In genomic region chr2:148861693-148862092, GRCm38 (mm10) we compare ENCODE assay signal across 38 mouse cellular contexts. TPM values are rescaled to one million over a fixed set of nuclear protein-coding genes. Genes with fewer than 3 reads are reported as not detected.
DNase-seq lines count a peak whose midpoint lies in the region; ATAC-seq and TF ChIP-seq lines count a peak whose summit lies in the region.
"Had no signal": no experiment of that assay in that cellular context is flagged by ENCODE, and none has a peak within 500 bp of the region (broad histone marks: within the 10 kb centered on the region; RNA-seq: fewer than 3 reads in every experiment).

No protein-coding gene starts in this region.

- DNase-seq in frontal cortex, postnatal 36 days (ENCODE audit: low spot score in 2 of 2) = no peak
- DNase-seq in heart, adult 2 months = no peak
- peak; percentile 25 for DNase-seq in layer of hippocampus, adult 11-12 months (ENCODE audit: low spot score)
- no peak for DNase-seq in layer of hippocampus, postnatal 25 days (ENCODE audit: extremely low spot score in 1 of 2, low spot score in 1 of 2)
- DNase-seq in midbrain, postnatal 0 days (ENCODE audit: low spot score) = peak; percentile 42
- DNase-seq: adrenal gland, postnatal 10 days; cerebellum, adult 9-10 months; gastrocnemius, postnatal 36 days; kidney, adult 18-20 months; kidney, postnatal 36 days; midbrain, embryonic 14.5 days; right cerebral cortex, postnatal 25 days; spleen, adult 18-20 months; thymus, postnatal 25 days had no signal

- H3K9me3 ChIP-seq in heart, embryonic 11.5 days (replicated peaks; ENCODE audit: control insufficient read depth, low read length) = no peaks in the 10 kb centered on the region
- no peaks in the 10 kb centered on the region for H3K9me3 ChIP-seq in midbrain, postnatal 0 days (ENCODE audit: low read length)
- no peaks in the 10 kb centered on the region for H3K9me3 ChIP-seq in midbrain, embryonic 15.5 days
- H3K9me3 ChIP-seq: embryonic facial prominence, embryonic 13.5 days; forebrain, embryonic 10.5 days; forebrain, embryonic 15.5 days; heart, embryonic 13.5 days; hindbrain, embryonic 15.5 days; limb, embryonic 13.5 days; lung, embryonic 15.5 days had no signal

- no peak overlapping the region for H3K4me3 ChIP-seq in heart, adult 2 months
- no peak overlapping the region for H3K4me3 ChIP-seq in heart, embryonic 11.5 days (ENCODE audit: low read depth, low read length)
- H3K4me3 ChIP-seq in midbrain, postnatal 0 days (ENCODE audit: low read depth, low read length) = no peak overlapping the region
- no peak overlapping the region for H3K4me3 ChIP-seq in midbrain, embryonic 15.5 days
- H3K4me3 ChIP-seq: embryonic facial prominence, embryonic 13.5 days; forebrain, embryonic 10.5 days; forebrain, embryonic 15.5 days; heart, embryonic 13.5 days; hindbrain, embryonic 15.5 days; limb, embryonic 13.5 days; lung, embryonic 15.5 days had no signal

- peak overlapping the region; percentile 74 for H3K27ac ChIP-seq in heart, adult 2 months
- H3K27ac ChIP-seq in heart, embryonic 11.5 days (ENCODE audit: low read depth, low read length) = no peak overlapping the region
- no peak overlapping the region for H3K27ac ChIP-seq in midbrain, postnatal 0 days (ENCODE audit: low read depth, low read length)
- H3K27ac ChIP-seq in midbrain, embryonic 15.5 days = no peak overlapping the region
- H3K27ac ChIP-seq: embryonic facial prominence, embryonic 13.5 days; forebrain, embryonic 10.5 days; forebrain, embryonic 15.5 days; heart, embryonic 13.5 days; hindbrain, embryonic 15.5 days; limb, embryonic 13.5 days; lung, embryonic 15.5 days had no signal

- TF ChIP-seq CTCF in heart, adult 2 months (IDR thresholded peaks at IDR 0.05) = peak; percentile 18; the same call in 1 of the 2 replicates
- TF ChIP-seq CTCF in midbrain, postnatal 0 days (IDR thresholded peaks at IDR 0.05) = no peak

- intact Hi-C loops in heart, adult 2 months (cut with DNase I) = no loop called here

- ATAC-seq in frontal cortex, adult (ENCODE audit: low TSS enrichment) = peak; percentile 38; the same call in 1 of the 2 replicates
- ATAC-seq in heart, embryonic 11.5 days (replicated peaks; ENCODE audit: insufficient number of reproducible peaks, low FRiP score, low TSS enrichment) = no peak
- ATAC-seq in midbrain, postnatal 0 days (ENCODE audit: low FRiP score) = no peak
- no peak for ATAC-seq in midbrain, embryonic 15.5 days (replicated peaks)
- ATAC-seq: forebrain, embryonic 15.5 days had no signal

- H3K36me3 ChIP-seq in heart, adult 2 months (ENCODE audit: control insufficient read depth, insufficient read depth, low read length) = peaks cover 11% of the 10 kb centered on the region
- H3K36me3 ChIP-seq in heart, embryonic 11.5 days (ENCODE audit: control insufficient read depth, insufficient read depth, low read length) = no peaks in the 10 kb centered on the region
- H3K36me3 ChIP-seq in midbrain, postnatal 0 days (ENCODE audit: insufficient read depth, low read length) = no peaks in the 10 kb centered on the region
- H3K36me3 ChIP-seq in midbrain, embryonic 15.5 days (replicated peaks) = no peaks in the 10 kb centered on the region
- H3K36me3 ChIP-seq: embryonic facial prominence, embryonic 13.5 days; forebrain, embryonic 10.5 days; forebrain, embryonic 15.5 days; heart, embryonic 13.5 days; hindbrain, embryonic 15.5 days; limb, embryonic 13.5 days; lung, embryonic 15.5 days had no signal

- H3K79me2 ChIP-seq in heart, adult 2 months (replicated peaks; ENCODE audit: control insufficient read depth, insufficient read depth, low read length) = no peaks in the 10 kb centered on the region

- H3K4me1 ChIP-seq in heart, adult 2 months (ENCODE audit: control insufficient read depth, insufficient read depth, low read length) = peaks cover 12% of the 10 kb centered on the region
- peaks cover 8% of the 10 kb centered on the region for H3K4me1 ChIP-seq in heart, embryonic 11.5 days (ENCODE audit: control insufficient read depth, insufficient read depth, low read length)
- H3K4me1 ChIP-seq in midbrain, postnatal 0 days (ENCODE audit: insufficient read depth, low read length) = no peaks in the 10 kb centered on the region
- no peaks in the 10 kb centered on the region for H3K4me1 ChIP-seq in midbrain, embryonic 15.5 days
- H3K4me1 ChIP-seq: embryonic facial prominence, embryonic 13.5 days; forebrain, embryonic 15.5 days; hindbrain, embryonic 15.5 days; limb, embryonic 13.5 days had no signal

- no peak overlapping the region for H3K9ac ChIP-seq in heart, adult 2 months (ENCODE audit: low read depth, low read length)
- no peak overlapping the region for H3K9ac ChIP-seq in heart, embryonic 11.5 days (ENCODE audit: low read depth, low read length)
- no peak overlapping the region for H3K9ac ChIP-seq in midbrain, postnatal 0 days (replicated peaks; ENCODE audit: low read length, poor library complexity, severe bottlenecking)
- no peak overlapping the region for H3K9ac ChIP-seq in midbrain, embryonic 15.5 days
- H3K9ac ChIP-seq: embryonic facial prominence, embryonic 13.5 days; forebrain, embryonic 15.5 days; heart, embryonic 13.5 days; hindbrain, embryonic 15.5 days; limb, embryonic 13.5 days; lung, embryonic 15.5 days had no signal

- no peak overlapping the region for H3K4me2 ChIP-seq in heart, embryonic 11.5 days
- no peak overlapping the region for H3K4me2 ChIP-seq in midbrain, postnatal 0 days (ENCODE audit: low read depth, low read length, poor library complexity, severe bottlenecking)
- H3K4me2 ChIP-seq in midbrain, embryonic 15.5 days = no peak overlapping the region
- H3K4me2 ChIP-seq: embryonic facial prominence, embryonic 13.5 days; forebrain, embryonic 15.5 days; heart, embryonic 13.5 days; hindbrain, embryonic 15.5 days; limb, embryonic 13.5 days; liver, embryonic 11.5 days; lung, embryonic 15.5 days had no signal

- no peak for TF ChIP-seq POLR2A in heart, adult 2 months (IDR thresholded peaks at IDR 0.05; ENCODE audit: insufficient read depth, low read depth, low read length)

- H3K27me3 ChIP-seq in heart, adult 2 months (ENCODE audit: control insufficient read depth, insufficient read depth, low read length) = no peaks in the 10 kb centered on the region
- H3K27me3 ChIP-seq in heart, embryonic 11.5 days (ENCODE audit: control insufficient read depth, insufficient read depth, low read length) = no peaks in the 10 kb centered on the region
- no peaks in the 10 kb centered on the region for H3K27me3 ChIP-seq in midbrain, postnatal 0 days (ENCODE audit: insufficient read depth, low read length)
- H3K27me3 ChIP-seq in midbrain, embryonic 15.5 days (replicated peaks) = no peaks in the 10 kb centered on the region
- H3K27me3 ChIP-seq: CH12.LX; embryonic facial prominence, embryonic 13.5 days; forebrain, embryonic 15.5 days; heart, embryonic 13.5 days; hindbrain, embryonic 15.5 days; limb, embryonic 13.5 days; lung, embryonic 15.5 days had no signal

- TF ChIP-seq EP300 in heart, adult 2 months (IDR thresholded peaks at IDR 0.05; ENCODE audit: insufficient read depth, low read depth, low read length) = no peak

RNA-seq across cellular contexts. Expression of gene 9230104L09Rik, which starts 3.1 kb away (rescaled TPM):
- total RNA-seq in heart, adult 2 months (2021) = 1 to 10 TPM in 1 of 2 experiments, under 1 TPM in 1; 0.73 to 1.5 TPM
- 0.70 and 0.80 TPM in 2 replicates for polyA plus RNA-seq in heart, adult 2 months (2012; rRNA removed)
- polyA plus RNA-seq in heart, embryonic 11.5 days (2014; fragmentation: Nextera tagmentation; extraction: Ambion mirVana) = not detected in 2 replicates
- not detected for total RNA-seq in layer of hippocampus, postnatal 25 days (2021)
- total RNA-seq in midbrain, postnatal 0 days (2014; rRNA removed) = not detected in 2 replicates
- not detected in 2 replicates for polyA plus RNA-seq in midbrain, postnatal 0 days (2015; fragmentation: Nextera tagmentation; extraction: Ambion mirVana)
- polyA plus RNA-seq in midbrain, embryonic 15.5 days (2015; fragmentation: Nextera tagmentation; extraction: Ambion mirVana) = not detected in 2 replicates
- total RNA-seq: CH12.LX; ES-E14; hematopoietic stem cell, adult 5-6 weeks; layer of hippocampus, postnatal 10 days; left cerebral cortex, adult 8-10 months; left cerebral cortex, postnatal 36 days; neutrophil, adult 5-6 weeks had no signal
- polyA plus RNA-seq: C2C12; embryonic facial prominence, embryonic 13.5 days; forebrain, embryonic 10.5 days; forebrain, embryonic 15.5 days; heart, embryonic 13.5 days; hindbrain, embryonic 15.5 days; intestine, embryonic 14.5 days; kidney, embryonic 16.5 days; limb, embryonic 13.5 days; liver, embryonic 11.5 days; liver, embryonic 16.5 days; lung, embryonic 15.5 days; midbrain, embryonic 14.5 days; neural tube, embryonic 11.5 days; stomach, embryonic 16.5 days had no signal

RNA-seq across cellular contexts. Expression of gene Cst3, which starts 13.8 kb away (rescaled TPM):
- 1,000 to 10,000 TPM in 1 of 2 experiments, 100 to 1,000 TPM in 1; 956 to 1,050 TPM for total RNA-seq in heart, adult 2 months (2021)
- polyA plus RNA-seq in heart, adult 2 months (2012; rRNA removed) = 1,635 and 1,968 TPM in 2 replicates
- polyA plus RNA-seq in heart, embryonic 11.5 days (2014; fragmentation: Nextera tagmentation; extraction: Ambion mirVana) = 812 and 876 TPM in 2 replicates
- 1,000 to 10,000 TPM; 2,237 to 2,613 TPM for total RNA-seq in layer of hippocampus, postnatal 25 days (2021)
- 457 and 677 TPM in 2 replicates for total RNA-seq in midbrain, postnatal 0 days (2014; rRNA removed)
- 1,077 and 1,177 TPM in 2 replicates for polyA plus RNA-seq in midbrain, postnatal 0 days (2015; fragmentation: Nextera tagmentation; extraction: Ambion mirVana)
- polyA plus RNA-seq in midbrain, embryonic 15.5 days (2015; fragmentation: Nextera tagmentation; extraction: Ambion mirVana) = 514 and 563 TPM in 2 replicates

RNA-seq across cellular contexts. Expression of gene Cst9, which starts 26.7 kb away (rescaled TPM):
- not detected for total RNA-seq in heart, adult 2 months (2021)
- polyA plus RNA-seq in heart, adult 2 months (2012; rRNA removed) = 0.82 and 2.2 TPM in 2 replicates
- 1.9 and 2.3 TPM in 2 replicates for polyA plus RNA-seq in heart, embryonic 11.5 days (2014; fragmentation: Nextera tagmentation; extraction: Ambion mirVana)
- not detected for total RNA-seq in layer of hippocampus, postnatal 25 days (2021)
- not detected in 2 replicates for total RNA-seq in midbrain, postnatal 0 days (2014; rRNA removed)
- polyA plus RNA-seq in midbrain, postnatal 0 days (2015; fragmentation: Nextera tagmentation; extraction: Ambion mirVana) = not detected in 2 replicates
- polyA plus RNA-seq in midbrain, embryonic 15.5 days (2015; fragmentation: Nextera tagmentation; extraction: Ambion mirVana) = not detected in 2 replicates
- total RNA-seq: adrenal gland, postnatal 10 days; CH12.LX; ES-E14; gastrocnemius, postnatal 36 days; hematopoietic stem cell, adult 5-6 weeks; layer of hippocampus, postnatal 10 days; left cerebral cortex, adult 8-10 months; left cerebral cortex, postnatal 36 days; neutrophil, adult 5-6 weeks had no signal
- polyA plus RNA-seq: embryonic facial prominence, embryonic 13.5 days; forebrain, embryonic 10.5 days; forebrain, embryonic 15.5 days; hindbrain, embryonic 15.5 days; intestine, embryonic 14.5 days; limb, embryonic 13.5 days; liver, embryonic 11.5 days; liver, embryonic 16.5 days; midbrain, embryonic 14.5 days; neural tube, embryonic 11.5 days; stomach, embryonic 16.5 days had no signal

RNA-seq across cellular contexts. Expression of gene Cst13, which starts 41.8 kb away (rescaled TPM):
- not detected for total RNA-seq in heart, adult 2 months (2021)
- not detected in 2 replicates for polyA plus RNA-seq in heart, adult 2 months (2012; rRNA removed)
- polyA plus RNA-seq in heart, embryonic 11.5 days (2014; fragmentation: Nextera tagmentation; extraction: Ambion mirVana) = not detected in 2 replicates
- not detected for total RNA-seq in layer of hippocampus, postnatal 25 days (2021)
- not detected in 2 replicates for total RNA-seq in midbrain, postnatal 0 days (2014; rRNA removed)
- not detected in 2 replicates for polyA plus RNA-seq in midbrain, postnatal 0 days (2015; fragmentation: Nextera tagmentation; extraction: Ambion mirVana)
- not detected in 2 replicates for polyA plus RNA-seq in midbrain, embryonic 15.5 days (2015; fragmentation: Nextera tagmentation; extraction: Ambion mirVana)
- total RNA-seq: adrenal gland, postnatal 10 days; CH12.LX; ES-E14; gastrocnemius, postnatal 36 days; hematopoietic stem cell, adult 5-6 weeks; layer of hippocampus, postnatal 10 days; left cerebral cortex, adult 8-10 months; left cerebral cortex, postnatal 36 days; neutrophil, adult 5-6 weeks had no signal
- polyA plus RNA-seq: C2C12; embryonic facial prominence, embryonic 13.5 days; forebrain, embryonic 10.5 days; forebrain, embryonic 15.5 days; heart, embryonic 13.5 days; hindbrain, embryonic 15.5 days; intestine, embryonic 14.5 days; kidney, embryonic 16.5 days; limb, embryonic 13.5 days; liver, embryonic 11.5 days; liver, embryonic 16.5 days; lung, embryonic 15.5 days; midbrain, embryonic 14.5 days; neural tube, embryonic 11.5 days; stomach, embryonic 16.5 days had no signal

Comparison
In these comparisons a context has a peak if more than half of its experiments do, and no peak if none do; other contexts are left out.
1. DNase-seq: peak in layer of hippocampus, adult 11-12 months (single experiment) and midbrain, postnatal 0 days (single experiment); none in frontal cortex, postnatal 36 days (0 of 2), heart, adult 2 months (0 of 2) and layer of hippocampus, postnatal 25 days (0 of 2).